Mouse (Mus musculus): ENCODE measurements around the gene Frrs1.
A peak's percentile ranks its signal among the peaks of the same experiment; 100 is the strongest.
"Not testable (repeated sequence)": the region's sequence is repeated elsewhere in the genome, so short reads cannot be mapped to it uniquely, and the experiment has no call there.

Gene Frrs1

GRCm38 (mm10) chr3:116858941-116859685 is at the start of gene Frrs1:
Gene Frrs1, plus strand, starts transcription at chr3:116859464.
- no peak for DNase-seq (ENCODE audit: low spot score)

GRCm38 (mm10) chr3:116810351-116810750 is 48.9 kb upstream of the Frrs1 start:
- not testable (repeated sequence) for DNase-seq (ENCODE audit: low spot score)

GRCm38 (mm10) chr3:116812946-116813345 is 46.3 kb upstream of the Frrs1 start:
- DNase-seq (ENCODE audit: low spot score) = no peak

GRCm38 (mm10) chr3:116815305-116815797 is 43.9 kb upstream of the Frrs1 start:
- DNase-seq (ENCODE audit: low spot score) = no peak

DNA sequence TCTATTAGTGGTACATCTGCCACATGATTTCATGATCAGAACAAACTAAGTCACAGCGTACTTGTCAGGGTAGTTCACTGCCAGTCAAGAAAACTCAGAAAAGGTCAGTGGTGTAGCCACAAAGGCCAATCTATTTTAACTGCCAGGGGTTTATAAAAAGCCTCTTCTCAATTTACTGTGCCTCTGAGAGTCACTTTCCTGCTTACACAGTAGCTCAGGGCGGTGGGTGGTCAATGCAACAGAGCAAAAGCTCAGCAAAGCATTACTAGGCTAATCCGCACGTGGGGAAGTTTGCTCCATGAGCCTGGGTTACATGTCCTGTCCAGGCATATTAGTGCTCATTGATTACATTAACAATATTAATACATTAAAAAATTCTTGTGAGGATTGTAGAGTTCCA is 43.3 kb upstream of the Frrs1 start:
- DNase-seq (ENCODE audit: low spot score) = no peak

DNA sequence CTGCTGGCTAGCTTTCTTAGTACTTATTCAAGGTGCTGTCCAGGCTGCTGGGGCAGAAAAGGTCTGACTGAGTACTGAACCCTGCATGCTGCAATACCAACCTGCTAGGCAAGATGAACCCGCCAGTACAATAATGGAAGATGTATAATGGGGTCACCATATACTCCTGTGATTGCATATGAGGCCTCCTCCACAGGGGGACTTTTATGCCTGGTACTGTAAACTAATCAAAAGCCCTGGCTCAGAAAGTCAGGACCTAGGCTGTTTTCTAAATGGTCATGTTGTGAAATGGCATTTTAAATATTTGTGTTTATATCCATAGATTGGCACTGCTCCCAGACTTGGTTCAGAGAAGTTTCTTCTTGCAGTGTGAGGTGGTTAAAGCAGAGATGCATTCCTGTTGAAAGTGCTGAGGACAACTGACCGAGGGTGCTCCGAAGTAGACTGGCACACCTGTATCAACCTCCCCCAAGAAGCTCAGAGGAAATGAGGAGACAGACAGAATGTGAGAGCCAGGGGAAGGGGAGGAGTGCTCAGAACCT is 42.5 kb upstream of the Frrs1 start:
- DNase-seq (ENCODE audit: low spot score) = no peak

- no peak for DNase-seq (ENCODE audit: low spot score)
Measured at GRCm38 (mm10) chr3:116817231-116817630, 42.0 kb upstream of the Frrs1 start.

GRCm38 (mm10) chr3:116826471-116827215 is 32.6 kb upstream of the Frrs1 start:
- DNase-seq (ENCODE audit: low spot score) = no peak

GRCm38 (mm10) chr3:116829274-116829920 is 29.9 kb upstream of the Frrs1 start:
- no peak for DNase-seq (ENCODE audit: low spot score)

GRCm38 (mm10) chr3:116831324-116831723 is 27.9 kb upstream of the Frrs1 start:
- DNase-seq (ENCODE audit: low spot score) = no peak

DNA sequence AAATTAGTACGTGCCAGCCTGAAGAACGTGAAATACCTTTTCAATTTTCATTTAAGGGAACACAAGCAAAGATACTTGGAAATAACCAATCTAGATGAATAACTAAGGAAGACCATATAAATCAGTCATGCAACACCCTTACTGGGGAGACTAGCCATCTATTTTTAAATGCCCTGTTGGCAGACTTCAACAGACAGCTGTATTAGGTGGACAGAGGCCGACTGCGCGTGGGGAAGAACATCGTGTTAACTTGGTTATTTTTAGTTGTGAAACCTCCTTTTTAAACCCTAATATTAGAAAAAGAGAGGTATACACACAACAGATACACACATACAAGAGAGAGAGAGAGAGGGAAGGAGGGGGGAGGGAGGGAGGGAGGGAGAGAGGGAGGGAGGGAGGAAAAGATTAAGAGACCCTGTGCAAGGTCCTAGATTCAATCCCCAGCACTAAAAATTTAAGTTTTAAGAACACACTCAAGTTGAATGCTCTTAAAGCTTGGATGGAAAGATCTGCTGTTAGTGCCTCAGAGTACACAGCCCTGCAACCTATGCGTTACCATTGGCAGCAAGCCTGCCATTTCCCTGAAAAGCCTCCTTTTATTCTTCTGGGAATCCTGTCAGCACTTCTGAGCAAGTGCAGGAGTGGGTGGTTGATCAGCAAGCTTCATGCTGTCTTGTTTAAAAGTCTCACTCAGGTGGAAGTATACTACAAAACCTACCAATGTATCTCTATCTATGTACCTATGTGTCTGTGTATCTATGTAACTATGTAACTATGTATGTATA is 26.5 kb upstream of the Frrs1 start:
- DNase-seq (ENCODE audit: low spot score) = no peak

GRCm38 (mm10) chr3:116833491-116833890 is 25.8 kb upstream of the Frrs1 start:
- no peak for DNase-seq (ENCODE audit: low spot score)

GRCm38 (mm10) chr3:116834241-116834640 is 25.0 kb upstream of the Frrs1 start:
- DNase-seq (ENCODE audit: low spot score) = no peak

GRCm38 (mm10) chr3:116835350-116835749 is 23.9 kb upstream of the Frrs1 start:
- DNase-seq (ENCODE audit: low spot score) = no peak

DNA sequence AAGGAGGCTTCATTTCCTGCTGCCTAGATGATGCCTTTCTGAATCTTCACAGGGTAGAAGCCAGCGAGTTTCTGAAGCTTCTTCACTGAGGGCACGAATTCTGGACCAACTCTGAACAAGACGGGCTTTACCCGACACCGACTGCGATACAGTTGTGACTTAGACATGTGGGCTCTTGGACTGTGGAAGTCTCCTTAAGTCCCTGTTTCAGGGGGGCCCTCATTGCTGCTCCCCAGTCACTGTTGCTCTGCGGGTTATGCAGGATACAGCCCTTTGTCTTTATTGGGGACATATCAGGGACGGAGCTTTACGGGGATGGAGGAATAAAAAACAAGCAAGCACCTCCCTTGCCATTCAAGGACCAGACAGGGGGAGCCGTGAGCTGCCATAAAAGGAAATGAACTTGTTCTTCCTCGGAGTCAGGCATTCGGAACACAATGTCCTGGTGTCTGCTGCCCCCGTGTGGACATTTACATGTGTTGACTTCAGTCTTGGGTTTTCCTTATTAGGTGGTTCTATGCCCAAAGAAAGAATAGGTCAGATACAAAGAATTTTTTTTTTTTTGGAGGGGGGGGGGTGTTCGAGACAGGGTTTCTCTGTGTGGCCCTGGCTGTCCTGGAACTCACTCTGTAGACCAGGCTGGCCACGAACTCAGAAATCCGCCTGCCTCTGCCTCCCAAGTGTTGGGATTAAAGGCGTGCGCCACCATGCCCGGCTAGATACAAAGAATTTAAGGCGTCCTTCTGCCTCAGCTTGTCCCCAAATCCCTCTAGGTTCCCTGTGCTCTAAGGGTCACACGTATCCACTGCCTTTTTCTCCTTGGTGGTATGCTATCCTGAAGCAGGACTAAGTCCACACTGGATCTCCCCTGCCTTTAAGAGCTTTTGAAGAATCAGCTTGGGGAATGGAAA is 23.2 kb upstream of the Frrs1 start:
- DNase-seq (ENCODE audit: low spot score) = peak; percentile 77

GRCm38 (mm10) chr3:116836681-116837475 is 22.4 kb upstream of the Frrs1 start:
- no peak for DNase-seq (ENCODE audit: low spot score)

- DNase-seq (ENCODE audit: low spot score) = no peak
Measured at GRCm38 (mm10) chr3:116841311-116841710, 18.0 kb upstream of the Frrs1 start.

GRCm38 (mm10) chr3:116844880-116845579 is 14.2 kb upstream of the Frrs1 start:
- DNase-seq (ENCODE audit: low spot score) = no peak

DNA sequence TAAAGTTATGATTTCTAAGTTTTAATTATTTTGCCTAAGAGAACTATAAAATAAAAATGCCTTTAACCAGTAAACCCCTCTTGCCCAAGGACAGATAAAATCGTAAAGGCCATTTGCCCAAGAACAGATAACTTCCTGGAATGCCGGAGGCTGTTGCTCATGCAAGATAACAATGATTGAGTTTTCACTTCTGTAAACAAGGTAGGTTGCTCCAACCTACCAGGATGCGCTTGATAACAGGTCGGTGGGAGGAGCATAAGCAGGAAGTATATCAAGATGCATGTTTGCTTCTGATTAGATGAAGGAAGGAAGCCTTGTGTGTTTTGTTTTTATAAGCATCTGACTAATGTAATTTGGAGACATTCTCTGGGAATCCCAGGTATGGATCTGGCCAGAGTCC is 13.2 kb upstream of the Frrs1 start:
- no peak for DNase-seq (ENCODE audit: low spot score)
